Mouse (Mus musculus): ENCODE measurements around the gene Lyl1. TPM values are rescaled to one million over a fixed set of nuclear protein-coding genes. Genes with fewer than 3 reads are reported as not detected.

Gene Lyl1
- polyA plus RNA-seq, 1 experiment from 2014 or later: 4.4 TPM

- H3K9ac ChIP-seq: no peak overlapping the region
- WGBS: 28% methylated on average over 13 of the region's 13 CpGs
- no peak overlapping the region for H3K27ac ChIP-seq
- H3K4me3 ChIP-seq: no peak overlapping the region
- no peak for ATAC-seq (ENCODE audit: low FRiP score, low read depth)
- H3K27me3 ChIP-seq (replicated peaks): peaks cover 94% of the 10 kb centered on the region
- H3K4me2 ChIP-seq (replicated peaks): peak overlapping the region; percentile 15; the same call in 1 of the 2 replicates
- H3K4me1 ChIP-seq: peaks cover 85% of the 10 kb centered on the region
- no peaks in the 10 kb centered on the region; the same call in 1 of the 2 replicates for H3K36me3 ChIP-seq
- H3K9me3 ChIP-seq: no peaks in the 10 kb centered on the region
Measured at GRCm38 (mm10) chr8:84740895-84741843, 39.9 kb downstream of the Lyl1 start.

DNA sequence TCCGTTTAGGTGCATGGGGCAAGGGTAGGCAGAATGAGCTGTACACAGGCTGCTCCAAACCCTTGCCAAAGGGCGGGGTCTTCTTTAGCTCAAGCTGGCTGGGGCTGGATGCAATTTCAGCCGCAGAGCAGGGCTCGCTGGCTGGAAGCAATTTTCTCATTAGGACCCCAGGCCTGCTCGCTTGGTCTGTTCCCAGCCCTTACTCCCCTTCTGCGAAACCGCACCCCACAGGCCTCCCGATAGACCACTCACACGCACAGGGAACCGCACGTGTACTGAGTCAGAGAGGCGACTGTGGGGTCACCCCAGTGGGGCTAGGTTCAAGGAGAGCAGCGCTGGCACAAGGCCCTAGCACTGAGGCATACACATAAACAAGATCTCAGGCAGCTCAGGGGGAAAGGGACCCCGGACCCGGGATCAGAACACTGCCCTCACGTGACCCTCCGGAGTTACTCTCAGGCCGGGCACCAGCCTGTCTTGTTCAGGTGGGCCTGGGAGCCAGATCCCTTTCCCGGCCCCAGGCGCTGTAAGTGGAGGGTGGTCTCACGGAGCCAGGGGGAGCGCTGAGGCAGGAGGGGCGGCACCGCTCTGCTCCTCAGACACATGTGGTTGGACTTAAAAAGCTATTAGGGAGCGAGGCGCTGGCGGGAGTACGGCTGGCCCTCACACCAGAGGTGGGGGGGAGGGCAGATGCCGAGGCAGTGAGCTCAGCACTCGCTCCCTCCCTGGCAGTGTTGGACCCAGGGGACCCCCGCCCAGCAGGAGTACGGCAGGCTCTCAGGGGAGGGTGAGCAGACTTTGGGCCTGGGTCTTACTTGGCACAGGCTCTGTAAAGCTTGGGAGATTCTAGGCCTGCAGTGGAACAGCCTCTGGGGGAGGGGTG is 41.2 kb downstream of the Lyl1 start:
- no peaks in the 10 kb centered on the region; the same call in 1 of the 2 replicates for H3K36me3 ChIP-seq
- H3K27me3 ChIP-seq (replicated peaks): peaks cover 94% of the 10 kb centered on the region
- peak overlapping the region; percentile 44 for H3K9ac ChIP-seq
- no peaks in the 10 kb centered on the region for H3K9me3 ChIP-seq
- H3K4me1 ChIP-seq: peaks cover 89% of the 10 kb centered on the region
- 3% methylated on average over 32 of the region's 32 CpGs for WGBS
- ATAC-seq (ENCODE audit: low FRiP score, low read depth): peak; percentile 41
- peak overlapping the region; percentile 45 for H3K4me2 ChIP-seq (replicated peaks)
- peak overlapping the region; percentile 53; the same call in 1 of the 2 replicates for H3K27ac ChIP-seq
- H3K4me3 ChIP-seq: no peak overlapping the region

- Histone ChIP-seq H3K9me3 (no peaks in the 10 kb centered on the region), H3K27me3 (replicated peaks) (peaks cover 95% of the 10 kb centered on the region), H3K4me1 (peaks cover 83% of the 10 kb centered on the region), H3K27ac (0 out of 2 replicates have a peak overlapping the region, but pooled peaks have one; percentile 53), H3K4me2 (replicated peaks) (peak overlapping the region; percentile 45), H3K9ac (0 out of 2 replicates have a peak overlapping the region, but pooled peaks have one; percentile 44), H3K36me3 (no peaks in the 10 kb centered on the region; the same call in 1 of the 2 replicates), H3K4me3 (no peak overlapping the region)
- ATAC-seq (ENCODE audit: low FRiP score, low read depth): no peak
- 6% methylated on average over 10 of the region's 10 CpGs for WGBS
Measured at GRCm38 (mm10) chr8:84743054-84743415, 41.8 kb downstream of the Lyl1 start.

DNA sequence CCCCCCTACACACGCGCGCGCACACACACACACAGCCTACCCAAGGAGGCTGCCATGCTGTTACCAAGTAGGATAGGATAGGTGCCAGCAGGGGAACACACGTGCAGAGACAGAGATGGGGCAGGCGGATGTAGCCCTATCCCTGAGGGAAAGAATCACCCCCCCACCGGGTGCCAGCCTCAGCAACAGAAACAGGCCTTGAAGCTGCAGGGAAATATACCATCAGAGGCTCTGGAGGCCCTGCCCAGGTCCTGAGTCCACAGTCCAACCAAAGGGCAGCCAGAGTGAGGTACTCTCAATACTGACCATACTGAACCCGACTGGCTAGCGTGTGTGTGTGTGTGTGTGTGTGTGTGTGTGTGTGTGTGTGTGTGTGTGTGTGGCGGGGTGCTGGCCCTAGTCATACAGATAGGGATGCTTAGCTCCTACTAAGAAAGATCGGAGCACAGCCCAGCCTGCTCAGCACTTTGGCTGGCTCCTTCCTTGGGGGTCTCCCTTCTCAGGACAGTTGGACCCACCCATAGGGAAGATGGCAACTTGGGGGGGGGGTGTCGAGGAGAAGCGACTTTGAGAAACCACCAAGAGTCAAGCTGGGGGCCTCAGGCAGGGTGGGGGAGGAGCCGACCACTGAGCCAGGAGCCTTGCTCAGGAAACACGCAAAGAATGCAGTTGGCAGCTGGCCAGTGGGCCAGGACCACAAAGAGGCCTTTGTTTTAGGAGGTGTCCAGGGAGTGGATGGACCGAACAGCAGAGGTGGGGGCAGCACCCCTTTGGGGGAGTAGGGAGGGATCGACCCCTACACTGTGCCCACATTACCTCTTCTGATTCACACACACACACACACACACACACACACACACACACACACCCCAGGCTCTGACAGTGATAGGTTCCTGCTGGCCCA is 42.5 kb downstream of the Lyl1 start:
- H3K36me3 ChIP-seq: no peaks in the 10 kb centered on the region; the same call in 1 of the 2 replicates
- no peak overlapping the region for H3K4me3 ChIP-seq
- H3K27ac ChIP-seq: peak overlapping the region; percentile 53
- peak overlapping the region; percentile 33; the same call in 1 of the 2 replicates for H3K9ac ChIP-seq
- peaks cover 76% of the 10 kb centered on the region for H3K4me1 ChIP-seq
- H3K27me3 ChIP-seq (replicated peaks): peaks cover 95% of the 10 kb centered on the region
- 6% methylated on average over 17 of the region's 17 CpGs for WGBS
- no peaks in the 10 kb centered on the region for H3K9me3 ChIP-seq
- peak overlapping the region; percentile 45 for H3K4me2 ChIP-seq (replicated peaks)
- peak; percentile 69 for ATAC-seq (ENCODE audit: low FRiP score, low read depth)

DNA sequence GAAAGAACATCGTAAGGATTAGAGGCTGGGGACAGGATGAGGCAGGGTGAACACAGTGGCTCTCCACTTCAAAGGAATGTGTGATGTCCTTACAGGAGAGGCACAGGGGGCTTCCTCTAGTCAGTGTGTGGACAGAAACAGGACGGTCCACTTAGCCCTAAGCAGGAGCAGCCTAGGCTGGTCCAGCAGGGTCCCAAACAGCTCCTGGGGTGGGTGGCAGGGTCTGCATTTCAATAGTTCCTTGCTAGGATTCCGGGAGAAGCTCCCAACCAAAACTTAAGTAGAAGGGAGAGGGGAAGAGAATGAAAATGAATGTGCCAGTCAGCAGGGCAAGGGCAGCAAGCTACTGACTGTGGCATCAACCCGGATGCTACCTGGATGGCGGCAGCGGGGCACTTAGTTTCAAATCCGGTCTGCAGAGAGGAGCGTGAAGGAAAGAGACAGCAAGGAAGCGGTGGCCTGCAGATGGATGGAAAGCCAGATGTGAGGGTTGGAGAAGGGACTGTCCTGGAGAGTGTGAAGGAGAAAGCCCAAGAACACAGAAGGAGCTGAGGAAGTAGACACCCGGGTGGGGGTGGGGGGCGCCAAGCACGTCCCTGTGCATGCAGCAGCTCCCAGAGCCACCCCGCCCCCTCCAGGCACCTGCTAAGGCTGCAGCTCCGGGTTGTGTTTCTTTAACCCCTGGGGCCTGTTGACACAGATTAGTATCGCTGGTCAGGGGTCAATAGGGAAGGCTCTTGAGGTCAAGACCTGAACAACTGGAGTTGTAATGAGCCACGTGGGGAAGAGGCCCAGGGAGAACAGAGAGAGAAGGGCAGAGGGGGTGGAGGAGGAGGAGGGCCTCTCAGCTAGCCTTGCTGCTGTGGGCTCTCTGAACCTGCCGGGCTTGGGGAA is 44.0 kb downstream of the Lyl1 start:
- Histone ChIP-seq H3K27ac (no peak overlapping the region), H3K4me1 (peaks cover 65% of the 10 kb centered on the region)
- ATAC-seq (ENCODE audit: low FRiP score, low read depth): no peak

DNA sequence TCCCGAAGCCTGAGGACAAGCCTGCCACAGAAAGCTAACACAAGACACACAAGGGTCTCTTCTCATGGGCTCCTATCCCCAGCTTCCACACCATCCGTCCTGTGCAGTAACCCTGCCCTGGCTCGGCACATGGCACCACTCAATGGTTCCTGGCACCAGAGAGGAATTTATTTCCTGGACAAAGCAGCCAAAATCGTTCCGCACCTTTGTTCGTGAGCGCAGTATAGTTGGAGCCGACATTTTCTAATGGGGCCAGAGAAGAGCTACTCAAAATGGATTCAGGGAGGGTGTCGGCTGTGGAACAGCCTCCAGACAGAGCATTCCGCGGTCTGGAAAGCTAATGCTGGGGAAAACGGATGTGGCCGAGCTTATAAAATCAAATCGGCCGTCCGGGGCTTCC is 48.3 kb downstream of the Lyl1 start:
- 69% methylated on average over 16 of the region's 16 CpGs for WGBS
- Histone ChIP-seq H3K4me2 (replicated peaks) (no peak overlapping the region), H3K9ac (no peak overlapping the region), H3K4me1 (peaks cover 37% of the 10 kb centered on the region), H3K36me3 (no peaks in the 10 kb centered on the region), H3K27me3 (replicated peaks) (peaks cover 99% of the 10 kb centered on the region), H3K27ac (no peak overlapping the region), H3K4me3 (no peak overlapping the region), H3K9me3 (no peaks in the 10 kb centered on the region)
- ATAC-seq (ENCODE audit: low FRiP score, low read depth): no peak

More for the DNA sequence above, 44.0 kb downstream of the Lyl1 start:
- no peak overlapping the region for H3K9ac ChIP-seq
- H3K9me3 ChIP-seq: no peaks in the 10 kb centered on the region
- WGBS: 2% methylated on average over 17 of the region's 17 CpGs
- no peaks in the 10 kb centered on the region; the same call in 1 of the 2 replicates for H3K36me3 ChIP-seq
- H3K27me3 ChIP-seq (replicated peaks): peaks cover 95% of the 10 kb centered on the region
- H3K4me2 ChIP-seq (replicated peaks): peak overlapping the region; percentile 36
- no peak overlapping the region for H3K4me3 ChIP-seq

DNA sequence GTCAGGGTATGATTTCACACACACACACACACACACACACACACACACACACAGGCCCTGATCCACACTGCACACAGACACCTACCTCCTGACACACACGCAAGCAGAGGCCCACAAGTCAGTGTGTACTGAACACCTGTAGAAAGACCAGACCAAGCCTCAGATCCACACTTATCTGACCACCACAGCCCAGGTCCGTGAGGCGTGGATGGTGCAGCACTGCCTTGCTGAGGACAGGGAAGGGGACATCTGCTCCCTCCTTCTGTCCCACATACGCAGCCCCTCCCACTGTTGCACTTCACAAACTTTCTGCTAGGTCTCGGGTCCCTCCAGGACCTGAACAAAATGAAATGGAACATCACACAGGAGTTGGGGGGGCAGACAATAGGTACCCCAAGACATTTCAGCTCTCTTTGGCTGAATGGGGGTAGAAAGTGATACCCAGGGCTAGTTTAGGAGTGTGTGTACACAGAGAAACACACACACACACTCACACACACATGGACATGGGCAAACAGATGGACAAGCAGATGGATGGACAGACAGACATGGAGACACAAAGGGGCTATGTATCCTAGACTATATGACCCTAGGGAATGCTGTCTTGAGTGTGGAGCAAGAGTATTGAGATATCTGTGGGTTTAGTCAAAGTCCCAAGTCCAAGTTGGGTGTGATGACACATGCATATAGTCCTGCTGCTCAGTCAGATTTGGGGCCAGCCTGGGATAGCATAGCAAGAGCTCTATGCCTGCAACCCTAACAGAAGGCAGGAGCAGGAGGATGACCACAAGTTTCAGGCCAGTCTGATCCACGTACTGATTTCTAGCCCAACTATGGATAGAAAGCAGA is 51.7 kb downstream of the Lyl1 start:
- Histone ChIP-seq H3K9me3 (no peaks in the 10 kb centered on the region), H3K27ac (no peak overlapping the region), H3K9ac (no peak overlapping the region), H3K36me3 (no peaks in the 10 kb centered on the region), H3K4me3 (no peak overlapping the region), H3K4me2 (replicated peaks) (no peak overlapping the region), H3K4me1 (peaks cover 15% of the 10 kb centered on the region), H3K27me3 (replicated peaks) (peaks cover 87% of the 10 kb centered on the region)
- WGBS: 78% methylated on average over 6 of the region's 6 CpGs
- ATAC-seq (ENCODE audit: low FRiP score, low read depth): no peak

Other genes starting within 250 kb of the Lyl1 start
- 72.4 and 72.8 TPM in 2 replicates for gene Ier2, start 38.6 kb upstream of the Lyl1 start, polyA plus RNA-seq (2016; fragmentation: Nextera tagmentation; extraction: Ambion mirVana)
- 58.5 and 59.1 TPM in 2 replicates for gene Trmt1, start 15.2 kb upstream of the Lyl1 start, polyA plus RNA-seq (2016; fragmentation: Nextera tagmentation; extraction: Ambion mirVana)
- gene Nacc1, start 13.6 kb upstream of the Lyl1 start, polyA plus RNA-seq (2016; fragmentation: Nextera tagmentation; extraction: Ambion mirVana): 17.2 and 19.2 TPM in 2 replicates
- 2.5 and 2.6 TPM in 2 replicates for gene G430095P16Rik, start 21.6 kb downstream of the Lyl1 start, polyA plus RNA-seq (2016; fragmentation: Nextera tagmentation; extraction: Ambion mirVana)
- 8.4 and 11.2 TPM in 2 replicates for gene Nfix, start 98.9 kb downstream of the Lyl1 start, polyA plus RNA-seq (2016; fragmentation: Nextera tagmentation; extraction: Ambion mirVana)
- 6.5 and 8.3 TPM in 2 replicates for gene Dand5, start 121.4 kb downstream of the Lyl1 start, polyA plus RNA-seq (2016; fragmentation: Nextera tagmentation; extraction: Ambion mirVana)
- 39.7 and 40.1 TPM in 2 replicates for gene Gadd45gip1, start 130.1 kb downstream of the Lyl1 start, polyA plus RNA-seq (2016; fragmentation: Nextera tagmentation; extraction: Ambion mirVana)
- gene Rad23a, start 139.2 kb downstream of the Lyl1 start, polyA plus RNA-seq (2016; fragmentation: Nextera tagmentation; extraction: Ambion mirVana): 89.7 and 94.8 TPM in 2 replicates
- 753 and 769 TPM in 2 replicates for gene Calr, start 145.5 kb downstream of the Lyl1 start, polyA plus RNA-seq (2016; fragmentation: Nextera tagmentation; extraction: Ambion mirVana)
- gene Farsa, start 155.5 kb downstream of the Lyl1 start, polyA plus RNA-seq (2016; fragmentation: Nextera tagmentation; extraction: Ambion mirVana): 108 and 110 TPM in 2 replicates
- gene Syce2, start 170.7 kb downstream of the Lyl1 start, polyA plus RNA-seq (2016; fragmentation: Nextera tagmentation; extraction: Ambion mirVana): 34.2 and 34.9 TPM in 2 replicates
- gene Gcdh, start 192.5 kb downstream of the Lyl1 start, polyA plus RNA-seq (2016; fragmentation: Nextera tagmentation; extraction: Ambion mirVana): 32.1 and 37.0 TPM in 2 replicates
- 3.4 and 4.0 TPM in 2 replicates for gene Klf1, start 200.5 kb downstream of the Lyl1 start, polyA plus RNA-seq (2016; fragmentation: Nextera tagmentation; extraction: Ambion mirVana)
- gene Dnase2a, start 207.1 kb downstream of the Lyl1 start, polyA plus RNA-seq (2016; fragmentation: Nextera tagmentation; extraction: Ambion mirVana): 5.2 and 6.5 TPM in 2 replicates
- 43.0 and 44.9 TPM in 2 replicates for gene Mast1, start 235.9 kb downstream of the Lyl1 start, polyA plus RNA-seq (2016; fragmentation: Nextera tagmentation; extraction: Ambion mirVana)
- 0.93 and 1.1 TPM in 2 replicates for gene Rtbdn, start 245.5 kb downstream of the Lyl1 start, polyA plus RNA-seq (2016; fragmentation: Nextera tagmentation; extraction: Ambion mirVana)

Measured in neural tube, embryonic 12.5 days (tissue).